In genomic region chr4:153236680-153237079, GRCm38 (mm10) we compare ENCODE assay signal across 11 mouse cellular contexts.
DNase-seq lines count a peak whose midpoint lies in the region; ATAC-seq and TF ChIP-seq lines count a peak whose summit lies in the region.
"Had no signal": no experiment of that assay in that cellular context is flagged by ENCODE, and none has a peak within 500 bp of the region (broad histone marks: within the 10 kb centered on the region; RNA-seq: fewer than 3 reads in every experiment).

No protein-coding gene starts in this region.

- no peaks in the 10 kb centered on the region for H3K27me3 ChIP-seq in heart, embryonic 11.5 days (ENCODE audit: control insufficient read depth, insufficient read depth, low read length)
- H3K27me3 ChIP-seq in E14TG2a.4 (ENCODE audit: insufficient read depth, low read length): no peaks in the 10 kb centered on the region
- H3K27me3 ChIP-seq in embryonic facial prominence, embryonic 12.5 days: no peaks in the 10 kb centered on the region
- H3K27me3 ChIP-seq in midbrain, embryonic 12.5 days: peaks cover 33% of the 10 kb centered on the region
- H3K27me3 ChIP-seq: liver, embryonic 15.5 days had no signal

- no peak overlapping the region for H3K27ac ChIP-seq in heart, embryonic 11.5 days (ENCODE audit: low read depth, low read length)
- no peak overlapping the region for H3K27ac ChIP-seq in embryonic facial prominence, embryonic 12.5 days
- no peak overlapping the region for H3K27ac ChIP-seq in midbrain, embryonic 12.5 days (replicated peaks)
- H3K27ac ChIP-seq: liver, embryonic 15.5 days had no signal

- H3K4me2 ChIP-seq in heart, embryonic 11.5 days: peak overlapping the region; percentile 36
- H3K4me2 ChIP-seq in embryonic facial prominence, embryonic 12.5 days (replicated peaks): peak overlapping the region; percentile 14; the same call in 1 of the 2 replicates
- peak overlapping the region; percentile 20 for H3K4me2 ChIP-seq in midbrain, embryonic 12.5 days (replicated peaks)
- H3K4me2 ChIP-seq: liver, embryonic 15.5 days had no signal

- TF ChIP-seq CTCF in E14TG2a.4 (conservative IDR thresholded peaks at IDR 0.05; ENCODE audit: low read length): no peak

- WGBS in heart, embryonic 11.5 days (ENCODE audit: insufficient replicate concordance): 11% methylated on average over 12 of the region's 12 CpGs
- 11% methylated on average over 12 of the region's 12 CpGs for WGBS in embryonic facial prominence, embryonic 12.5 days
- WGBS in midbrain, embryonic 12.5 days: 14% methylated on average over 12 of the region's 12 CpGs

- no peaks in the 10 kb centered on the region; the same call in 1 of the 2 replicates for H3K9me3 ChIP-seq in heart, embryonic 11.5 days (replicated peaks; ENCODE audit: control insufficient read depth, low read length)
- peaks cover 13% of the 10 kb centered on the region; the same call in 1 of the 2 replicates for H3K9me3 ChIP-seq in E14TG2a.4 (ENCODE audit: low read length)
- peaks cover 3% of the 10 kb centered on the region; the same call in 1 of the 2 replicates for H3K9me3 ChIP-seq in embryonic facial prominence, embryonic 12.5 days
- H3K9me3 ChIP-seq in midbrain, embryonic 12.5 days: peaks cover 4% of the 10 kb centered on the region; the same call in 1 of the 2 replicates
- H3K9me3 ChIP-seq: liver, embryonic 15.5 days had no signal

- H3K4me3 ChIP-seq in heart, embryonic 11.5 days (ENCODE audit: low read depth, low read length): no peak overlapping the region
- H3K4me3 ChIP-seq in E14TG2a.4 (replicated peaks; ENCODE audit: low read length): 0 out of 2 replicates have a peak overlapping the region, but pooled peaks have one; percentile 35
- no peak overlapping the region for H3K4me3 ChIP-seq in embryonic facial prominence, embryonic 12.5 days
- H3K4me3 ChIP-seq in midbrain, embryonic 12.5 days: no peak overlapping the region
- H3K4me3 ChIP-seq: liver, embryonic 15.5 days had no signal

- no peak overlapping the region for H3K9ac ChIP-seq in heart, embryonic 11.5 days (ENCODE audit: low read depth, low read length)
- no peak overlapping the region for H3K9ac ChIP-seq in embryonic facial prominence, embryonic 12.5 days
- H3K9ac ChIP-seq in midbrain, embryonic 12.5 days (replicated peaks): no peak overlapping the region
- H3K9ac ChIP-seq: liver, embryonic 15.5 days had no signal

- DNase-seq in heart, postnatal 4 days: no peak
- no peak for DNase-seq in thymus, postnatal 25 days
- DNase-seq in right cerebral cortex, postnatal 25 days: no peak
- DNase-seq in B cell, adult 2 months: no peak
- DNase-seq: gastrocnemius, postnatal 10 days; kidney, adult 2 months had no signal

- no peaks in the 10 kb centered on the region for H3K4me1 ChIP-seq in heart, embryonic 11.5 days (ENCODE audit: control insufficient read depth, insufficient read depth, low read length)
- peaks cover 32% of the 10 kb centered on the region for H3K4me1 ChIP-seq in E14TG2a.4 (replicated peaks; ENCODE audit: low read depth, low read length)
- peaks cover 16% of the 10 kb centered on the region; the same call in 1 of the 2 replicates for H3K4me1 ChIP-seq in embryonic facial prominence, embryonic 12.5 days
- H3K4me1 ChIP-seq in midbrain, embryonic 12.5 days: peaks cover 7% of the 10 kb centered on the region
- H3K4me1 ChIP-seq: liver, embryonic 15.5 days had no signal

- H3K36me3 ChIP-seq in heart, embryonic 11.5 days (ENCODE audit: control insufficient read depth, insufficient read depth, low read length): no peaks in the 10 kb centered on the region
- H3K36me3 ChIP-seq in E14TG2a.4 (ENCODE audit: insufficient read depth, low read length): no peaks in the 10 kb centered on the region
- no peaks in the 10 kb centered on the region for H3K36me3 ChIP-seq in embryonic facial prominence, embryonic 12.5 days
- no peaks in the 10 kb centered on the region for H3K36me3 ChIP-seq in midbrain, embryonic 12.5 days
- H3K36me3 ChIP-seq: liver, embryonic 15.5 days had no signal

- peak; percentile 69; the same call in 1 of the 2 replicates for ATAC-seq in heart, embryonic 11.5 days (replicated peaks; ENCODE audit: insufficient number of reproducible peaks, low FRiP score, low TSS enrichment)
- no peak for ATAC-seq in embryonic facial prominence, embryonic 12.5 days (ENCODE audit: insufficient number of reproducible peaks, insufficient read depth, low FRiP score, low TSS enrichment)
- ATAC-seq in midbrain, embryonic 12.5 days (ENCODE audit: low FRiP score, low read depth): no peak
